Mouse (Mus musculus): ENCODE results near the gene Sf3b2.

Sf3b2 gene

DNA sequence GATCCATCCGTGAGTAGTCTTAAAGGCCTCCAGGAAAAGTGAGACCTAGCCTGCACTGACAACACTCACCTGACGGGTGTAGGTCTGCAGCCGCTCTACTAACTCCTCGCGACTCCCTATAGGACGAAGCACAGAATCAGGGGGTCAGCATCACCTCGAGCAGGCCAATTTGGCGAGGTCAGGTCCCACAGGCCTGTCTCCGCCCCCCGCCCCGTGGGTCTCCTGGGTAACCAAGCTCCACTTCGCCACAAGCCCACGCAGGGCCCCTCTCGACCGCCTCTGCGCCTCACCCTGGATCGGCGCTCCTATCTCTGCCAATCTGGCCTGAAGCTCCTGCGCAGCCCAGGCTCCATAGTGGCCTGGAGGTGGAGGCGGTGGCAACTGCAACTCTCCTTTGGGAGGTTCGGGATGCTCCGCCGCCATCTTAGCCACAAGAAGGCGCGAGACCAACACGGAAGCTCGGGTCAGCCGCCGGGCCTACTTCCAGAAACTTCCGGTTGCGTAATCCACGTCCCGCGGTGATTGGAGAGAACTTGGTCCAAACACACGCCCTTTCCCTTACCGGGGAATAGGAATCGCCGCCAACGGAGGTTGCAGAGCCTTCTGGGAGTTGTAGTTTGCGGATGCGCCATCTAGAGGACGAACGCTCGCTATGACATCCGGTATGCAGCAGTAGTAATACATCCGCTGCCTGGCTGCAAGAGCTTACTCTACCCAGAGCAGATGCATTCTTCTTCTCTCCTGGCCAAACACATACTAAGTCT is at the start of gene Sf3b2:
Gene Sf3b2 (minus strand): TSS at position 484 of the 764 bp plus-strand sequence.
- ATAC-seq (ENCODE audit: low TSS enrichment), result peak; percentile 89

GRCm38 (mm10) chr19:5341360-5341759 is 46.1 kb upstream of the Sf3b2 start:
- ATAC-seq (ENCODE audit: low TSS enrichment), result no peak

GRCm38 (mm10) chr19:5337975-5338374 is 42.7 kb upstream of the Sf3b2 start:
- ATAC-seq (ENCODE audit: low TSS enrichment), result peak; percentile 70; the same call in 1 of the 2 replicates

DNA sequence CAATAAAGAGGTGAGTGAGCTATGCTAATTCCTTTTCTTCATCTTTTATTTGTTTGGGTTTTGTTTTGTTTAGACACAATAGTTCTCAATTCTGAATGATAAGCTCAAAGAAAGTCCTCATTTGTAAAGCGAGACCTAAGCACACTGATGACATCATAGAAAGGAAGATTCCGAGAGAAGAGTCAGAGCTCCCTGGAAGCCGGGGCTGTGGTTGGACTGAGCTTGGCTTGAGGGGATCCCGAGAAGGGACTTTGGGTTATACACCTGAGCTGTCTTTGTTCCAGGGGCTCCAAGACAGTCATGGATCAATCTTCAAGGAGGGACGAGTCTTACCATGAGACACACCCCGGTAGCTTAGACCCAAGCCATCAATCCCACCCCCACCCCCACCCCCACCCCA is 40.2 kb upstream of the Sf3b2 start, which contains the start of gene Catsper1:
Gene Catsper1 (plus strand): TSS at position 301 of the 400 bp plus-strand sequence.
- ATAC-seq (ENCODE audit: low TSS enrichment), result no peak

- ATAC-seq (ENCODE audit: low TSS enrichment), result no peak
These were observed 39.5 kb upstream of the Sf3b2 start for GRCm38 (mm10) chr19:5334741-5335140.

GRCm38 (mm10) chr19:5327970-5328369 is 32.7 kb upstream of the Sf3b2 start:
- no peak for ATAC-seq (ENCODE audit: low TSS enrichment)

DNA sequence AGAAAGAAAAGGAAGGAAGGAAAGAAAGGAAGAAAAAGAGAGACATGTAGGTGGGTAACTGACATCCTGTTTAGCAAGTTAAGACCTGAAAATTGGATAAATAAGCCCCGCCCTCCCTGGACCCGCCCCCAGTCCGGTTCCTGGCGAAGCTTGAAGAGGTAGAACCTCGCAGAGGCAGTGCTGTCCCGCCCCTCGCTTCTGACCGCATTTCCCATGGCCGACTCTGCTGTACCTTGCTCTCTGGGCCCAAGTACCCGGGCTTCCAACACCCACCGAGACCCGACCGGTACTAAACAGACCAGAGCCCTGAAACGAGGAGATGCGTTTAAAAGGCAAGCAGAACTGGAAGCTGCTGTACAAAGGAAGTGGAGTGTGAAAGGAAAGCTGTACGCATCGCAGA is 28.5 kb upstream of the Sf3b2 start:
- ATAC-seq (ENCODE audit: low TSS enrichment), result no peak

DNA sequence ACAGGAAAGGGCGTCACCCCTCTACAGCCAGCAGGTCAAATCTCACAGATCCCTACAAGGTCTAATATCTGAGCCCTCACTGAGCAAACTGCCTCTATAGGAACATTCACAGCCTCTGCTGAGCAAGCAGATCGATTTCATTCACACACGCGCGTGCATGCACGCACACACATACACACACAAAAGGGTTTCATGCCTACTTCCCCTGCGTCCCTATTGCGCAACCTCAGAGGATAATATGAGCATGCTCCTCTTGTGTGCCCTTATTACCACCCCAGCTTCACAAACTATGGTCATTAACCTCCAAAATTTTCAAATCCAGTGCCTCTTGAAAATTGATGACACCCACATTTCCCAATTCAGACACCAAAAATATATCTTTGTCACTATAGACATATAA is 17.9 kb upstream of the Sf3b2 start:
- ATAC-seq (ENCODE audit: low TSS enrichment), result no peak

DNA sequence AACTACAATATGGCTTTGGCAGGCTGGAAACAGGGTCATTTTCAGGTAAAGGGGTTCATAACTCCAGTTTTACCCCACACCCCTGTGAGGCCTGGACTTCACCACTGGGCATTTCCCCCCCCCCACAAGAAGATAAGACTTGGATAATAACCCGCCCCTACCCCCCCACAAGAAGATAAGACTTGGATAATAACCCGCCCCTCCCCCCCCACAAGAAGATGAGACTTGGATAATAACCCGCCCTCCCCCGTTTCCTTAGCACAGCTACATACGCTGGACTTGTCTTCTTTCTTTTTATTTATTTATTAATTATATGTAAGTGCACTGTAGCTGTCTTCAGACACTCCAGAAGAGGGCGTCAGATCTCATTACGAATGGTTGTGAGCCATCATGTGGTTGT is 13.8 kb upstream of the Sf3b2 start:
- ATAC-seq (ENCODE audit: low TSS enrichment), result no peak

DNA sequence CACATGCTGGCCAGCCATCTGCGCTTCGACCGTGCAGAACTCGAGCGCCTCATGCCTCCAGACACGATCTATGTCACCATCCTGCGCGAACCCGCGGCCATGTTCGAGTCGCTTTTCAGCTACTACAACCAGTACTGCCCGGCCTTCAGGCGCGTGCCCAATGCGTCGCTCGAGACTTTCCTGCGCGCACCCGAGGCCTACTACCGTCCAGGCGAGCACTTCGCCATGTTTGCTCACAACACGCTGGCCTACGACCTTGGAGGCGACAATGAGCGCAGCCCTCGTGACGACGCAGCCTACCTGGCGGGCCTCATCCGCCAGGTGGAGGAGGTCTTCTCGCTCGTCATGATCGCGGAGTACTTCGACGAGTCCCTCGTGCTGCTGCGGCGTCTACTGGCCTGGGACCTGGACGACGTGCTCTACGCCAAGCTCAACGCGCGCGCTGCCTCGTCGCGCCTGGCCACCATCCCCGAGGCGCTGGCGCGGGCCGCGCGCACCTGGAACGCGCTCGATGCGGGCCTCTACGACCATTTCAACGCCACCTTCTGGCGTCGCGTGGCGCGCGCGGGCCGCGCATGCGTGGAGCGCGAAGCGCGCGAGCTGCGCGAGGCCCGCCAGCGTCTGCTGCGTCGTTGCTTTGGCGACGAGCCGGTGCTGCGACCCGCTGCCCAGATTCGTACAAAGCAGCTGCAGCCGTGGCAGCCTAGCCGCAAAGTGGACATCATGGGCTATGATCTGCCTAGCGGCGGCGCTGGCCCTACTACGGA is 11.9 kb upstream of the Sf3b2 start:
- ATAC-seq (ENCODE audit: low TSS enrichment), result no peak

DNA sequence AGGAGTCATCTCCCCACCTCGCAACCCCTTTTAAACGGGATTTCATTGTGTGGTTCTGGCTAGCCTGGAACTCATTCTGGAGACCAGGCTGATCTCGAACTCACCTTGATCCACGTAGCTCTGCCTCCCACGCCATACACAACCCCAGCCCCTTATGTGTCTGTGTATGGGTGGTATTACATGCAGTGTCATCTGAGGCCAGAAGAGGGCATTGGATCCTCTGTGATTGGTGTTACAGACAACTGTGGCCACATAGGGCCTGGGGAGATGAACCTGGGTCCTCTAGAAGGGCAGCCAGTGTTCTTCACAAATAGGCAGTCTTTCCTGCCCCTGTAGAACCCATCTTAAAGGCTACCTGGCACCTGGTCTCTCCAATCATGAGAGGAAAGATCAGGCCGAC is 11.0 kb upstream of the Sf3b2 start:
- ATAC-seq (ENCODE audit: low TSS enrichment), result no peak

GRCm38 (mm10) chr19:5302455-5302854 is 7.2 kb upstream of the Sf3b2 start:
- ATAC-seq (ENCODE audit: low TSS enrichment), result no peak

GRCm38 (mm10) chr19:5300588-5300987 is 5.3 kb upstream of the Sf3b2 start:
- ATAC-seq (ENCODE audit: low TSS enrichment), result no peak

DNA sequence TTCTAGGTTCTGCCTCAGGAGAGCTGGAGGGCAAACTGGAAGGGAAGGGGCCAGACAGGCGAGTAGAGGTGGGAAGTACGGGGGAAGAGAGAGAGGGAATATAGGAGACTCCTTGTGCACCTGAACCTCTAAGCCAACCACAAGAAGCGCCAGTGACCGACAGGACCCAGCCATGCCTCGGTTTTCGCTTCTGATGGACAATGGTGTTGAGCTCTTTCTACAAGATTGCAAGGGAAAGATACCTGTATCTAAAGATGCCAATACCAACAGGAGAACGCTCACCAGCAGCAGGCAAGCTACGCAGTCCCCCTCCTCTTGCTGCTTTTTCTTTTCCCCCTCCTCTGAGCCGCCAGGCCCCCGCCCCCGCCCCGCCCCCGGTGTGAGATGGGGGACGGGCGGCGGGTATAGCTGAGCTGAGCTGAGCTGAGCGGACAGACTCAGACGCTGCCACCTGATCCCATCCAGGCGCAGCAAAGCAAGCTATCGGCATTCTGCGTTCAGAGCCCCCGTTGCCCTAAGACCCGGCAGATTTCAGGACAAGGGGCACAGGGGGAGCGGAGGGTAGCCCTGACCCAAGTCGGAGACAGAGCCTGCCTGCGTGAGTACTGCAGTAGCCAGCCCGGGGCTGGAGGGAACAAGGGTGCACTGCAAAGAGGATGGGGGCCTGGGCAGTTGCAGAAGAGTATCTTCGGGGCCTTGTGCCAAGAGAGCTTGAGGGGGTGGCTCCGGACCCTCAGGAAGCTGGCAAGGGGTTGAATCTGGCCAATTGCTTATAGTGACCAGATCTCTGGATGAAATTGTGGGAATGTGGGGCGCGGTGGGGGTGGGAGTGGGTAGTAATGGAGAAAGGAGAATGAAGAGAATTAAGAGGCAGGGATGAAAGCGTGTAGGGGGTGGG is 2.9 kb upstream of the Sf3b2 start, which contains the start of gene Gal3st3:
Gene Gal3st3 (plus strand): TSS at position 429 of the 898 bp plus-strand sequence.
- ATAC-seq (ENCODE audit: low TSS enrichment), result no peak

DNA sequence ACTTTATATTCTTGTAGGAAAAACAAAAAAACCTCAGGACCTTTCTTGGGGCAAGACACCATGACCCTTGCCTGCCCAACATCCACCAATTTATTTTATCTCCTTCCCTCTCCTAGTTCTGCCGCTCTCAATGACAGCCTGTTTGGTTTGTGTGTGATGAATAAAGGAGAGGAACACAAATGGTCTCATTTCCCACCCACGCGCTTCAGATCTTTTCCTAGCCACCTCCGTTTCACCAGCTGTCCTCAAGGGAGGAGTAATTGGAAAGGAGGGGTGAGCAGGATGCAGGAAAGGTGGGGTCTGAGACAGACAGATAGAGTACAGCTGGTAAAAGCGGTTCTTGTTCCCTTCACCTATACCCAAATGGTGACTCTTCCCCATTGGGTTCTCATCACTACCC is 1.4 kb upstream of the Sf3b2 start:
- ATAC-seq (ENCODE audit: low TSS enrichment), result peak; percentile 41

DNA sequence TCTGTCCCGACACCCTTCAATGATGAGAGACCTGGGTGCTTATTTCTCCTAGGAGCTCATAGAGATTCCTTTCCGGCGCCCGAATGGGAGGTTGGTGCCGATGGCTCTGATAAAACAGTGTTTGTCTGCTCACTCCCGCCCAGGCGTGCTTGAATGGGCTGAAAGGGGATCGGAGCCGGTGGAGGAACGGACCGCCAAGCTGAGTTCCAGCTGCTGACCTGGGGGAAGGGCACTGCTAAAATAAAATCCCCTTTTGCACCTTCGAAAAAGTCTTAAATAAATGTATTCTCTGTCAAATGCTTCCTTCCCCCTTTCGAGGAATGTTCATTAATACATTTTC is 451 bp upstream of the Sf3b2 start:
- ATAC-seq (ENCODE audit: low TSS enrichment), result peak; percentile 17

DNA sequence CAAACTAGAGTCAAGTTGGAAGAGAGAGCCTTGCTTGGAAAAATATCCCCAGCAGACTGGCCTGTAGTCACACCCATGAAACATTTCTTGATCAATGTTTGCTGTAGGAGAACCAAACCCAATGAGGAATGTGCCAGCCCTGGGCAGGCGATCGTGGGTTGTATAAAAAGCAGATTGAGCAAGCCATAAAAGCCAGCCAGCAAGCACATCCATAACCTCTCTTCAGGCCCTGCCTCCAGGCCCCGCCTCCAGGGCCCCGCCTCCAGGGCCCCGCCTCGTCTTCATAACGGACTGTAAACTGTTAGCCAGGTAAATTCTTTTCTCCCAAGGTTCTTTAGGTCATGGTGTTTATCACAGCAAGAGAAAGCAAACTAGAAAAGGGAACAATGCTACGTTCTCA is 16.9 kb downstream of the Sf3b2 start:
- no peak for ATAC-seq (ENCODE audit: low TSS enrichment)

GRCm38 (mm10) chr19:5277140-5277539 is 18.1 kb downstream of the Sf3b2 start:
- ATAC-seq (ENCODE audit: low TSS enrichment), result no peak

- ATAC-seq (ENCODE audit: low TSS enrichment), result no peak
These were observed 18.7 kb downstream of the Sf3b2 start for GRCm38 (mm10) chr19:5276531-5276930.

DNA sequence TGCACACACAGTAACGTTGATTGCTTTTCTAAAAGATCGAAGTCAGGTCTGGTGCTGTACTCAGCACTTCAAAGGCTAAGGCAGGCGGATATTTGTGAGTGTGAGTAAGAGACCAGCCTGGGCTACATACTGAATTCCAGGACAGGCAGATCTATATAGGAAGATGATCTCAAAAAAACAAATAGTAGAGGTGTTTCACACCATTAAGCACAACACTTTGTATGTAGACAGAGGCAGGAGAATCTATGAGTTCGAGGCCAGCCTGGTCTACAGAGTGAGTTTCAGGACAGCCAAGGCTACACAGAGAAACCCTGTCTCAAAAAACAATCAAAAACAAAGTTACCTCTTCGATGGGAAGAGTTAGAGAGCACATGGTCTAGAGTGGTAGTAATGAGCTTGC is 19.5 kb downstream of the Sf3b2 start:
- ATAC-seq (ENCODE audit: low TSS enrichment), result no peak

- ATAC-seq (ENCODE audit: low TSS enrichment), result no peak
These were observed 20.6 kb downstream of the Sf3b2 start for GRCm38 (mm10) chr19:5274641-5275040.

- ATAC-seq (ENCODE audit: low TSS enrichment), result no peak
These were observed 21.3 kb downstream of the Sf3b2 start for GRCm38 (mm10) chr19:5273916-5274315.
